Mouse (Mus musculus): ENCODE measurements around the gene Cd151.

DNA sequence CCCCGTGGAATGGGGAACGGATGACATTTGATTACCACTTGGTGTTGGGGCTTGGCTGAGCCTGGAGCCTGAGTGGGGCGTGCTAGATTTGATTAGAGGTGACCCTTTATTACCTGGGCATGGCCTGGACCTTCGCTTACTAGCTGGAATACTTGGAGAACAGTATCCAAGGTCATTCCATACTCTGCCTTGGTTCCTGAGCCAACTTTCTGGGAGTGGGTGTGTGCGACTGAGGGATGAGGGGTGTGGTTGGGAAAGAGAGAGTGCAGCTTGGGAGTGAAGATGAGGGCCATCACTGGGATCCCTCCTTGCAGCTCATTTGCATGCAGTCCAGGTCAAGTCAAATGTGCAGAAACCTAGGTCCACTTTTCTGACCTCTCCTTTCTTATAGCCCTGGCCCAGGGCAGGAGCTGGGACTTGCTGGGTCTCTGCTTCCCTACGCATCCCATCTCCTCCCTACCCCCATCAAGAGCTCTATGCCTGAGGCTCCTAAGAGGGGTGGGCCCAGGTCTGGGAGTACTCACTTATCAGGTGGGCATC, 16.0 kb downstream of the Cd151 start:
- TF ChIP-seq POLR2A (IDR thresholded peaks at IDR 0.05; ENCODE audit: insufficient read depth, low read length): no peak
- no peak for TF ChIP-seq CTCF (IDR thresholded peaks at IDR 0.05; ENCODE audit: low read depth, low read length)
